Mouse (Mus musculus) lung, embryonic 14.5 days (tissue): ENCODE measurements around the gene Nfkbil1. TPM values are rescaled to one million over a fixed set of nuclear protein-coding genes. Genes with fewer than 3 reads are reported as not detected.

Experiments
- ATAC-seq: fragments of 200-750 bp; cut with Nextera tagmentation; 2 replicates; pipeline ENCODE4 v1.8.0; 2017; ENCODE audit warnings: mild to moderate bottlenecking, moderate TSS enrichment, moderate library complexity; ENCODE audit not compliant: insufficient read depth
- DNase-seq: peaks from one replicate; pipeline ENCODE4 v3.0.0-alpha.2; 2015
- H3K27ac ChIP-seq: fragments of 300-500 bp; sonication (generic); 2 replicates; pipeline ENCODE4 v1.5.1; 2014; ENCODE audit warnings: low read depth, mild to moderate bottlenecking, moderate library complexity
- H3K27me3 ChIP-seq: fragments of 300-500 bp; sonication (generic); 2 replicates; pipeline ENCODE4 v1.6.1; 2014; ENCODE audit warnings: low read length, control low read depth; ENCODE audit not compliant: insufficient read depth
- H3K36me3 ChIP-seq: fragments of 300-500 bp; sonication (generic); 2 replicates; pipeline ENCODE4 v1.6.1; 2014; ENCODE audit warnings: control low read depth; ENCODE audit not compliant: insufficient read depth
- H3K4me1 ChIP-seq: fragments of 300-500 bp; sonication (generic); 2 replicates; pipeline ENCODE4 v1.6.1; 2014; ENCODE audit warnings: antibody characterized with exemption, control low read depth; ENCODE audit not compliant: insufficient read depth
- H3K4me2 ChIP-seq: fragments of 300-500 bp; sonication (generic); 2 replicates; pipeline ENCODE4 v1.6.1; 2014; ENCODE audit warnings: mild to moderate bottlenecking
- H3K4me3 ChIP-seq: fragments of 300-500 bp; sonication (generic); 2 replicates; pipeline ENCODE4 v1.5.1; 2014; ENCODE audit warnings: low read depth, low read length
- H3K9ac ChIP-seq: fragments of 300-500 bp; sonication (generic); 2 replicates; pipeline ENCODE4 v1.6.1; 2014
- H3K9me3 ChIP-seq: fragments of 300-500 bp; sonication (generic); 2 replicates; pipeline ENCODE4 v1.6.1; 2016; ENCODE audit warnings: low read depth, low read length, control low read depth
- CTCF ChIP-seq: IDR thresholded peaks from 2 replicates; pipeline ENCODE4 v1.5.1; 2016; ENCODE audit warnings: antibody characterized with exemption, low read depth
- WGBS: fragments of 180-500 bp; shearing (Covaris S2); extraction: QIAGEN DNeasy Blood & Tissue Kit; methylation state at CpG from one replicate; pipeline ENCODE4 v1.1.7; 2014; 5-methylcytosine and 5-hydroxymethylcytosine counted together
- microRNA-seq: library from miRNA; unstranded; fragments of <30 nt; microRNA quantifications from one replicate; pipeline ENCODE4, GENCODE M21; 2016; ENCODE audit warnings: borderline number of aligned reads
- polyA plus RNA-seq: library from polyadenylated mRNA; unstranded; fragments of >200 nt; fragmentation: Nextera tagmentation; extraction: Ambion mirVana; gene quantifications from 2 replicates; pipeline ENCODE4 v1.2.1, GENCODE M21; 2014

Gene Nfkbil1
- polyA plus RNA-seq, 1 experiment from 2014 or later, result 4.5 TPM

- DNase-seq (no peak), ATAC-seq (no peak)
- H3K27ac ChIP-seq, result no peak overlapping the region
- no peak overlapping the region for H3K4me3 ChIP-seq
- H3K9me3 ChIP-seq, result no peaks in the 10 kb centered on the region
- H3K36me3 ChIP-seq, result no peaks in the 10 kb centered on the region
- H3K4me2 ChIP-seq, result no peak overlapping the region
- H3K9ac ChIP-seq, result no peak overlapping the region
- no peaks in the 10 kb centered on the region for H3K27me3 ChIP-seq
- TF ChIP-seq CTCF, result no peak
- WGBS, result 54% methylated on average over 8 of the region's 8 CpGs
- no peaks in the 10 kb centered on the region for H3K4me1 ChIP-seq
Observed at GRCm38 (mm10) chr17:35174201-35174977, 61.2 kb downstream of the Nfkbil1 start.

GRCm38 (mm10) chr17:35173329-35173728 is 62.3 kb downstream of the Nfkbil1 start:
- H3K4me1 ChIP-seq, result no peaks in the 10 kb centered on the region
- no peak overlapping the region for H3K27ac ChIP-seq
- no peak overlapping the region for H3K4me2 ChIP-seq
- 67% methylated on average over 3 of the region's 3 CpGs for WGBS
- no peaks in the 10 kb centered on the region for H3K9me3 ChIP-seq
- H3K9ac ChIP-seq, result no peak overlapping the region
- TF ChIP-seq CTCF, result no peak
- H3K4me3 ChIP-seq, result no peak overlapping the region
- H3K36me3 ChIP-seq, result no peaks in the 10 kb centered on the region
- DNase-seq (no peak), ATAC-seq (no peak)
- H3K27me3 ChIP-seq, result no peaks in the 10 kb centered on the region

GRCm38 (mm10) chr17:35172445-35173234 is 63.0 kb downstream of the Nfkbil1 start:
- no peak for TF ChIP-seq CTCF
- no peak for ATAC-seq
- H3K36me3 ChIP-seq, result no peaks in the 10 kb centered on the region
- H3K9ac ChIP-seq, result no peak overlapping the region; the same call in 1 of the 2 replicates
- no peaks in the 10 kb centered on the region for H3K4me1 ChIP-seq
- no peak overlapping the region for H3K27ac ChIP-seq
- no peaks in the 10 kb centered on the region for H3K27me3 ChIP-seq
- H3K4me3 ChIP-seq, result no peak overlapping the region
- no peaks in the 10 kb centered on the region for H3K9me3 ChIP-seq
- 55% methylated on average over 11 of the region's 11 CpGs for WGBS
- no peak overlapping the region for H3K4me2 ChIP-seq
- no peak for DNase-seq

Small RNAs within 50 kb of the gene (microRNA-seq; reads per million reads assigned to microRNA genes)
- gene Mir6973a (not detected), gene Mir6974 (not detected), gene Mir6975 (2.9 reads per million, percentile 7 among the genes with 10 or more reads in this experiment), gene Mir8094 (not detected)

Other genes starting within 250 kb of the Nfkbil1 start
- gene Vars, start 234.8 kb downstream of the Nfkbil1 start, polyA plus RNA-seq, result 135 and 161 TPM in 2 replicates
- gene Vwa7, start 219.2 kb downstream of the Nfkbil1 start, polyA plus RNA-seq, result 0.11 and 0.47 TPM in 2 replicates
- gene Sapcd1, start 207.8 kb downstream of the Nfkbil1 start, polyA plus RNA-seq, result 16.1 and 17.2 TPM in 2 replicates
- 4.2 and 4.6 TPM in 2 replicates for gene Msh5, start 189.0 kb downstream of the Nfkbil1 start, polyA plus RNA-seq
- 67.1 and 73.6 TPM in 2 replicates for gene Clic1, start 185.8 kb downstream of the Nfkbil1 start, polyA plus RNA-seq
- gene Ddah2, start 176.8 kb downstream of the Nfkbil1 start, polyA plus RNA-seq, result 319 and 338 TPM in 2 replicates
- 0.38 TPM in 1 of 2 replicates, not detected in the other for gene Ly6g6c, start 170.4 kb downstream of the Nfkbil1 start, polyA plus RNA-seq
- 0.95 and 1.4 TPM in 2 replicates for gene Mpig6b, start 169.6 kb downstream of the Nfkbil1 start, polyA plus RNA-seq
- 0.39 and 0.43 TPM in 2 replicates for gene Ly6g6e, start 158.9 kb downstream of the Nfkbil1 start, polyA plus RNA-seq
- 2.7 and 4.0 TPM in 2 replicates for gene Ly6g6d, start 157.7 kb downstream of the Nfkbil1 start, polyA plus RNA-seq
- 0.49 and 0.96 TPM in 2 replicates for gene Ly6g6f, start 150.2 kb downstream of the Nfkbil1 start, polyA plus RNA-seq
- gene Abhd16a, start 146.5 kb downstream of the Nfkbil1 start, polyA plus RNA-seq, result 79.7 and 80.9 TPM in 2 replicates
- gene Ly6g5c, start 127.5 kb downstream of the Nfkbil1 start, polyA plus RNA-seq, result not detected in 2 replicates
- gene Ly6g5b, start 120.4 kb downstream of the Nfkbil1 start, polyA plus RNA-seq, result 1.1 TPM in 2 replicates
- 18.3 and 19.0 TPM in 2 replicates for gene Gpank1, start 114.3 kb downstream of the Nfkbil1 start, polyA plus RNA-seq
- gene Csnk2b, start 113.7 kb downstream of the Nfkbil1 start, polyA plus RNA-seq, result 288 and 291 TPM in 2 replicates
- 6.8 and 7.6 TPM in 2 replicates for gene D17H6S53E, start 109.4 kb downstream of the Nfkbil1 start, polyA plus RNA-seq
- gene Apom, start 103.7 kb downstream of the Nfkbil1 start, polyA plus RNA-seq, result 0.31 and 0.67 TPM in 2 replicates
- gene Bag6, start 100.6 kb downstream of the Nfkbil1 start, polyA plus RNA-seq, result 65.9 and 69.1 TPM in 2 replicates
- 210 and 238 TPM in 2 replicates for gene Prrc2a, start 70.9 kb downstream of the Nfkbil1 start, polyA plus RNA-seq
- 6.0 and 11.9 TPM in 2 replicates for gene Aif1, start 59.7 kb downstream of the Nfkbil1 start, polyA plus RNA-seq
- 11.6 and 14.1 TPM in 2 replicates for gene Lst1, start 47.4 kb downstream of the Nfkbil1 start, polyA plus RNA-seq
- 0.43 TPM in 1 of 2 replicates, not detected in the other for gene Ltb, start 41.4 kb downstream of the Nfkbil1 start, polyA plus RNA-seq
- 0.12 and 0.21 TPM in 2 replicates for gene Tnf, start 33.8 kb downstream of the Nfkbil1 start, polyA plus RNA-seq
- 0.26 TPM in 1 of 2 replicates, not detected in the other for gene Lta, start 30.4 kb downstream of the Nfkbil1 start, polyA plus RNA-seq
- gene Gm16181, start 15.0 kb downstream of the Nfkbil1 start, polyA plus RNA-seq, result 0.37 and 0.70 TPM in 2 replicates
- gene Atp6v1g2, start 2.1 kb downstream of the Nfkbil1 start, polyA plus RNA-seq, result 3.7 and 5.9 TPM in 2 replicates
- gene Ddx39b, start 6.0 kb upstream of the Nfkbil1 start, polyA plus RNA-seq, result 529 and 569 TPM in 2 replicates
- 69.7 and 73.2 TPM in 2 replicates for gene H2-D1, start 26.9 kb upstream of the Nfkbil1 start, polyA plus RNA-seq
- gene H2-Q1, start 84.6 kb upstream of the Nfkbil1 start, polyA plus RNA-seq, result 1.0 and 1.1 TPM in 2 replicates
- gene H2-Q2, start 106.5 kb upstream of the Nfkbil1 start, polyA plus RNA-seq, result 9.5 and 10.8 TPM in 2 replicates
- 5.0 and 6.0 TPM in 2 replicates for gene H2-Q4, start 143.8 kb upstream of the Nfkbil1 start, polyA plus RNA-seq
- gene H2-Q6, start 189.1 kb upstream of the Nfkbil1 start, polyA plus RNA-seq, result 0.54 and 0.61 TPM in 2 replicates
- gene H2-Q7, start 203.4 kb upstream of the Nfkbil1 start, polyA plus RNA-seq, result 6.9 and 7.3 TPM in 2 replicates
- gene H2-Q10, start 234.3 kb upstream of the Nfkbil1 start, polyA plus RNA-seq, result 0.08 and 0.28 TPM in 2 replicates